9 mouse cellular contexts compared by ENCODE assay signal in the genomic region with DNA sequence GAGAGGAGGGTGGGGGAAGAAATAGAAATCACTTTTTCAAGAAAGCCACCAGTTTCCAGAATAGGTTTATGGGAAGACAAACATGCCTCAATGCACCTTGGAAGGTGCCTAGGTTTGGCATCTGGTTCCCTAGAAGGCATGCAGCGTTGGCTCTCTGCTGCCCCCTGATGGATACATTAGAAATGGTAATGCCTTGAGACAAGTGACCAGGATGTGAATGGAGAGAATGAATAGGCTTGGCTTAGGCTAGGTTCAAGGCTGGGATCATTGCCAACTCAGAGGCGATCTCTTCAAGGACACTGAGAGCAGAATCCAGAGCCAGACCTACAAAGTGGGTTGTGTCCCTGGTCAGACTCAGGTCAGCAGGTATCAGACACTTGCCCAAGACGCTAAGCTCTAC. TPM values are rescaled to one million over a fixed set of nuclear protein-coding genes. Genes with fewer than 3 reads are reported as not detected.
A peak's percentile ranks its signal among the peaks of the same experiment; 100 is the strongest.
DNase-seq lines count a peak whose midpoint lies in the region; ATAC-seq and TF ChIP-seq lines count a peak whose summit lies in the region.
"Had no signal": no experiment of that assay in that cellular context is flagged by ENCODE, and none has a peak within 500 bp of the region (broad histone marks: within the 10 kb centered on the region; RNA-seq: fewer than 3 reads in every experiment).

No protein-coding gene starts in this region.

- no peak overlapping the region for H3K27ac ChIP-seq in heart, embryonic 11.5 days (ENCODE audit: low read depth, low read length)
- H3K27ac ChIP-seq in spleen, adult 2 months (ENCODE audit: insufficient read depth, low read length) = no peak overlapping the region

- H3K4me3 ChIP-seq in heart, embryonic 11.5 days (ENCODE audit: low read depth, low read length) = no peak overlapping the region
- no peak overlapping the region for H3K4me3 ChIP-seq in spleen, adult 2 months (ENCODE audit: extremely low read depth, insufficient read depth, insufficient read length)

- no peak for TF ChIP-seq POLR2A in spleen, adult 2 months (IDR thresholded peaks at IDR 0.05; ENCODE audit: low read depth, low read length)

- no peaks in the 10 kb centered on the region for H3K4me1 ChIP-seq in heart, embryonic 11.5 days (ENCODE audit: control insufficient read depth, insufficient read depth, low read length)
- no peaks in the 10 kb centered on the region for H3K4me1 ChIP-seq in spleen, adult 2 months (ENCODE audit: control insufficient read depth, insufficient read depth, insufficient read length)

- H3K9me3 ChIP-seq in heart, embryonic 11.5 days (replicated peaks; ENCODE audit: control insufficient read depth, low read length) = no peaks in the 10 kb centered on the region

- H3K4me2 ChIP-seq in heart, embryonic 11.5 days = no peak overlapping the region

- 22% methylated on average over 3 of the region's 3 CpGs for WGBS in heart, embryonic 11.5 days (ENCODE audit: insufficient replicate concordance)
- 26% methylated on average over 3 of the region's 3 CpGs for WGBS in spleen, adult 2 months

- no peak overlapping the region for H3K9ac ChIP-seq in heart, embryonic 11.5 days (ENCODE audit: low read depth, low read length)

- TF ChIP-seq CTCF in spleen, adult 2 months (IDR thresholded peaks at IDR 0.05; ENCODE audit: extremely low read depth, insufficient read depth, insufficient read length, insufficient replicate concordance) = peak; percentile 93; the same call in 1 of the 2 replicates

- DNase-seq in heart, adult 11 months = peak; percentile 84
- DNase-seq in NIH3T3 (ENCODE audit: low read depth) = peak; percentile 87
- DNase-seq in cerebellum, adult 9-10 months = peak; percentile 89
- peak; percentile 67 for DNase-seq in heart, adult 8-10 months (ENCODE audit: low spot score)
- peak; percentile 26 to 56 for DNase-seq in layer of hippocampus, adult 8-10 months (ENCODE audit: low spot score in 2 of 2)
- peak; percentile 40 to 77 for DNase-seq in lung, postnatal 4 days
- peak; percentile 45 to 69 for DNase-seq in spleen, adult 2 months (ENCODE audit: low read depth in 1 of 2, low spot score in 2 of 2)

- no peaks in the 10 kb centered on the region for H3K36me3 ChIP-seq in heart, embryonic 11.5 days (ENCODE audit: control insufficient read depth, insufficient read depth, low read length)
- no peaks in the 10 kb centered on the region for H3K36me3 ChIP-seq in spleen, adult 2 months (ENCODE audit: control insufficient read depth, insufficient read depth, low read length)

- H3K27me3 ChIP-seq in heart, embryonic 11.5 days (ENCODE audit: control insufficient read depth, insufficient read depth, low read length) = no peaks in the 10 kb centered on the region
- H3K27me3 ChIP-seq in spleen, adult 2 months (ENCODE audit: control insufficient read depth, insufficient read depth, low read length) = no peaks in the 10 kb centered on the region

- ATAC-seq in heart, embryonic 11.5 days (replicated peaks; ENCODE audit: insufficient number of reproducible peaks, low FRiP score, low TSS enrichment) = no peak

RNA-seq across cellular contexts. Expression of a gene that starts 10.6 kb away (rescaled TPM):
- polyA plus RNA-seq in heart, embryonic 11.5 days (2014; fragmentation: Nextera tagmentation; extraction: Ambion mirVana) = 471 and 482 TPM in 2 replicates
- 10 to 100 TPM; 86.5 to 98.1 (median 89.4) TPM for total RNA-seq in heart, adult 8-10 months (2022)
- total RNA-seq in layer of hippocampus, adult 8-10 months (2022) = 100 to 1,000 TPM; 212 to 231 (median 228) TPM
- polyA plus RNA-seq in spleen, adult 2 months (2012; rRNA removed) = 95.2 and 102 TPM in 2 replicates

RNA-seq across cellular contexts. Expression of a gene that starts 13.2 kb away (rescaled TPM):
- polyA plus RNA-seq in heart, embryonic 11.5 days (2014; fragmentation: Nextera tagmentation; extraction: Ambion mirVana) = not detected in 2 replicates
- total RNA-seq in heart, adult 8-10 months (2022) = under 1 TPM in 1 of 4 experiments, not detected in 3; 0.23 TPM
- not detected for total RNA-seq in layer of hippocampus, adult 8-10 months (2022)
- polyA plus RNA-seq in spleen, adult 2 months (2012; rRNA removed) = 2.5 and 2.7 TPM in 2 replicates

RNA-seq across cellular contexts. Expression of a gene that starts 23.4 kb away (rescaled TPM):
- not detected in 2 replicates for polyA plus RNA-seq in heart, embryonic 11.5 days (2014; fragmentation: Nextera tagmentation; extraction: Ambion mirVana)
- total RNA-seq in heart, adult 8-10 months (2022) = not detected
- total RNA-seq in layer of hippocampus, adult 8-10 months (2022) = not detected
- polyA plus RNA-seq in spleen, adult 2 months (2012; rRNA removed) = not detected in 2 replicates
- polyA plus RNA-seq: liver, embryonic 16.5 days had no signal

RNA-seq across cellular contexts. Expression of a gene that starts 28.9 kb away (rescaled TPM):
- polyA plus RNA-seq in heart, embryonic 11.5 days (2014; fragmentation: Nextera tagmentation; extraction: Ambion mirVana) = 0.35 and 0.63 TPM in 2 replicates
- total RNA-seq in heart, adult 8-10 months (2022) = 1 to 10 TPM in 1 of 4 experiments, under 1 TPM in 3; 0.52 to 1.5 (median 0.73) TPM
- 10 to 100 TPM in 3 of 4 experiments, 1 to 10 TPM in 1; 9.6 to 16.7 (median 11.0) TPM for total RNA-seq in layer of hippocampus, adult 8-10 months (2022)
- polyA plus RNA-seq in spleen, adult 2 months (2012; rRNA removed) = 23.1 and 23.8 TPM in 2 replicates

RNA-seq across cellular contexts. Expression of a gene that starts 33.4 kb away (rescaled TPM):
- polyA plus RNA-seq in heart, embryonic 11.5 days (2014; fragmentation: Nextera tagmentation; extraction: Ambion mirVana) = not detected in 2 replicates
- total RNA-seq in heart, adult 8-10 months (2022) = not detected
- total RNA-seq in layer of hippocampus, adult 8-10 months (2022) = not detected
- 0.26 and 0.32 TPM in 2 replicates for polyA plus RNA-seq in spleen, adult 2 months (2012; rRNA removed)
- polyA plus RNA-seq: liver, embryonic 16.5 days had no signal
